Mouse (Mus musculus): ENCODE measurements around the gene Krt82.

- TF ChIP-seq GATA1 (IDR thresholded peaks at IDR 0.05; ENCODE audit: low read length) = no peak
- TF ChIP-seq TAL1 (IDR thresholded peaks at IDR 0.05; ENCODE audit: low read length) = no peak
Observed at GRCm38 (mm10) chr15:101562850-101563249, 12.4 kb upstream of the Krt82 start, which contains the start of gene Krt90.

Measured in erythroblast, embryonic 14.5 days (primary cell).